Mouse (Mus musculus) ES-E14 (cell line): ENCODE measurements at regions not wholly inside any gene's neighbourhood (a gene's known extent, or its start where the extent isn't known, plus 50 kb on each side); places are given as distances from the start of the nearest gene placed in this dataset.

ENCODE experiments used
- DNase-seq: peaks from one replicate; pipeline ENCODE4 v3.0.0-alpha.2; 2013; ENCODE audit warnings: low read depth, low spot score
- H3K27ac ChIP-seq: 2 replicates; pipeline ENCODE4 v1.5.1; 2012; ENCODE audit warnings: low read depth, mild to moderate bottlenecking, low read length, moderate library complexity, mixed read lengths; ENCODE audit not compliant: poor library complexity, insufficient read depth, severe bottlenecking
- H3K36me3 ChIP-seq: 2 replicates; pipeline ENCODE4 v1.6.1; 2012; ENCODE audit warnings: mild to moderate bottlenecking, low read length, moderate library complexity, mixed read lengths; ENCODE audit not compliant: control insufficient read depth, poor library complexity, insufficient read depth, severe bottlenecking
- H3K4me1 ChIP-seq, 2 experiments: fragments of 150-350 bp in 1 of 2; sonication (generic) in 1 of 2; 2 replicates each; pipeline ENCODE4 v1.6.1; 2012; ENCODE audit warnings: low read length in 2 of 2, mild to moderate bottlenecking in 1 of 2, mixed read lengths in 1 of 2; ENCODE audit not compliant: control insufficient read depth in 2 of 2, insufficient read depth in 2 of 2, poor library complexity in 1 of 2
- H3K4me3 ChIP-seq, 2 experiments: fragments of 150-350 bp in 1 of 2; sonication (generic) in 1 of 2; 2 replicates each; pipeline ENCODE4 v1.5.1; 2012; ENCODE audit warnings: low read length in 2 of 2, low read depth in 1 of 2, mild to moderate bottlenecking in 1 of 2, mixed read lengths in 1 of 2; ENCODE audit not compliant: insufficient read depth in 1 of 2, poor library complexity in 1 of 2, severe bottlenecking in 1 of 2
- H3K9ac ChIP-seq: 2 replicates; pipeline ENCODE4 v1.6.1; 2012; ENCODE audit warnings: low read depth, mild to moderate bottlenecking, low read length, mixed read lengths; ENCODE audit not compliant: poor library complexity, insufficient read depth, severe bottlenecking
- H3K9me3 ChIP-seq: fragments of 150-350 bp; sonication (generic); 2 replicates; pipeline ENCODE4 v1.6.1; 2012; ENCODE audit warnings: low read depth, mild to moderate bottlenecking, low read length; ENCODE audit not compliant: control insufficient read depth, insufficient read depth
- CHD2 ChIP-seq: IDR thresholded peaks from 2 replicates; pipeline ENCODE4 v1.6.1; 2014; ENCODE audit warnings: mild to moderate bottlenecking, low read depth, low read length, inconsistent platforms
- HCFC1 ChIP-seq: IDR thresholded peaks from 2 replicates; pipeline ENCODE4 v1.6.1; 2012; ENCODE audit warnings: low read length, inconsistent platforms, borderline replicate concordance; ENCODE audit not compliant: insufficient read depth
- MAFK ChIP-seq: IDR thresholded peaks from 2 replicates; pipeline ENCODE4 v1.6.1; 2014; ENCODE audit warnings: mild to moderate bottlenecking, low read depth, low read length, inconsistent platforms; ENCODE audit not compliant: insufficient read depth
- ZC3H11A ChIP-seq: IDR thresholded peaks from 2 replicates; pipeline ENCODE4 v1.6.1; 2012; ENCODE audit warnings: low read depth, mild to moderate bottlenecking, inconsistent platforms, low read length, borderline replicate concordance
- ZNF384 ChIP-seq: IDR thresholded peaks from 2 replicates; pipeline ENCODE4 v1.6.1; 2012; ENCODE audit warnings: low read depth, low read length, inconsistent platforms
- in situ Hi-C, 2 experiments: fragments of 600-800 bp; cut with MboI; formaldehyde crosslinking; loops; one replicate each; pipeline ENCODE4 v1.15.1; 2025; ENCODE audit warnings: low sequenced_read_pairs in 2 of 2, inconsistent platforms in 1 of 2; ENCODE audit not compliant: unreplicated experiment in 2 of 2

DNA sequence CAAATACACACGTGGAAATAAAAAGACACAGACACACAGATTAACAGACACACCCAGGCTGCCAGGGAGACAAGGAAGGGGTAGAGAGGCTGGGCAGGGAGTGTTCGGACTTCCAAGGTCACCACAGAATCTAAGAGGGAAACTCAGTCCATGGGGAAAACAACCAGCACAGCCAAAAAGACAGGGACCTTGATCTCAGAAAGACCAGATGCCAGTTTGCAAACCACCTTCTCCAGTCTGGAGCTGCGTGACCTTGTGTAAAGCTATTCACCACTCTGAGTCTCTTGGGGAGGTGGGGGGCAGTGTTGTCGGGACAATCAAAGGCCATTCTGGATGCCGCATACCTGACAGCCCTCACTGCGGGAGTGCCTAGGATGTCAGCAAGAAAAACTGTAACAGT, 93.0 kb upstream of the Csf3r start:
- no peak for DNase-seq
- Histone ChIP-seq H3K36me3 (no peaks in the 10 kb centered on the region), H3K9ac (no peak overlapping the region), H3K4me3 (no peak overlapping the region), H3K4me1 (peaks cover 0 to 16% of the 10 kb centered on the region in 2 experiments; a peak in 2 of 4 replicates), H3K9me3 (no peaks in the 10 kb centered on the region), H3K27ac (no peak overlapping the region)
- in situ Hi-C loops = no loop called here
- TF ChIP-seq MAFK = no peak

- H3K36me3 ChIP-seq = no peaks in the 10 kb centered on the region
- 0 out of 2 replicates have a peak overlapping the region, but pooled peaks have one; percentile 38 for H3K9ac ChIP-seq
- in situ Hi-C loops = no loop called here
- no peak for DNase-seq
- TF ChIP-seq ZC3H11A = no peak
- TF ChIP-seq MAFK = no peak
- TF ChIP-seq CHD2 = no peak
- TF ChIP-seq ZNF384 = no peak
- no peak for TF ChIP-seq HCFC1
- H3K9me3 ChIP-seq = no peaks in the 10 kb centered on the region
- H3K4me1 ChIP-seq = peaks cover 0 to 19% of the 10 kb centered on the region in 2 experiments; a peak in 3 of 4 replicates
- no peak overlapping the region for H3K27ac ChIP-seq
- H3K4me3 ChIP-seq = peak overlapping the region in 1 of 2 experiments; percentile 32; a peak in 2 of 4 replicates
Observed at GRCm38 (mm10) chr4:125932036-125932756, 92.2 kb upstream of the Csf3r start.

DNA sequence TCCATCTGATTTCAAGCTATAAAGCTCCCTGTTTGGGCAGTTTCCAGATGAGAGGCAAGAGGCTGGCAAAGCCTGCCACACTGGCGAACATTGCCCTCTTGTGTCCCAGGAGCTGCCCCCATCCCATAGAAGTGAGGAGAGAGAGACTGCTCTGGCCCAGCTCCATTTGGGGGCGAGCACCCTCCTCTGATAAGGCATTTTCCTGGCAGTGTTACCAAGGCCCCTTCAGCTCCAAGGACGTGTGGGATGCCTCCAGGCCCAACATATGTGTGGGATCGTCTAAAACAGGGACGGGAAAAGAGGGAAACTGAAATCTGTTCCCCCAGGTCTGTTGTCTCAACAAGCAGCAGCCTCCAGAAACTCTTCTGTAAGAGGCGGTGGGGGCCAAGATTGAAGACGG, 88.0 kb upstream of the Csf3r start:
- no peak for TF ChIP-seq HCFC1
- TF ChIP-seq CHD2 = no peak
- no peak for TF ChIP-seq ZC3H11A
- no peak for TF ChIP-seq ZNF384
- TF ChIP-seq MAFK = no peak
- H3K9ac ChIP-seq = no peak overlapping the region; the same call in 1 of the 2 replicates
- DNase-seq = no peak
- H3K27ac ChIP-seq = no peak overlapping the region; the same call in 1 of the 2 replicates
- H3K4me3 ChIP-seq = no peak overlapping the region
- H3K4me1 ChIP-seq = peaks cover 0 to 31% of the 10 kb centered on the region in 2 experiments; a peak in 3 of 4 replicates
- H3K9me3 ChIP-seq = no peaks in the 10 kb centered on the region
- no peaks in the 10 kb centered on the region for H3K36me3 ChIP-seq
- in situ Hi-C loops = no loop called here

DNA sequence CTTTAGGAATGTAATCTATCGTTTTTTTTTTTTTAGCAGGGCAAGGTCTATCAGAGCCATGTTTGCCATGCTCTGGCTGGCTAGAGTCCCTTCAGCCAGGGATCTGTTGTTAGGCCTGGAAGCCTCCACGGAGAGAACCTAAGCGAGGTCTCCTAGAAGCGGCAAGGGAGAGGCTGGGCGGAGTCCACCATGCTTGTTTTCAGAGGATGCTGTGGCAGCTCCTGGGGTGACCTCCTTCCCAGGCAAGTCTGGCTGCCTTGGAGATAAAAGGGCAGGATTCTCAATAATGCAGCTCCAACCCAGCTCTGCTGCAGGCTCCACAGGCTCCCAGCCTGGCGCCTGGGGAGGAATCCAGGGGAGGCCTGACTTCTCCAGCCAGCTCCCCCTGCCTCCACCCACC, 86.2 kb upstream of the Csf3r start:
- Histone ChIP-seq H3K36me3 (no peaks in the 10 kb centered on the region), H3K4me3 (no peak overlapping the region), H3K27ac (no peak overlapping the region; the same call in 1 of the 2 replicates), H3K9me3 (no peaks in the 10 kb centered on the region), H3K4me1 (peaks cover 0 to 30% of the 10 kb centered on the region in 2 experiments; a peak in 3 of 4 replicates), H3K9ac (no peak overlapping the region; the same call in 1 of the 2 replicates)
- no peak for DNase-seq
- in situ Hi-C loops = no loop called here
- TF ChIP-seq MAFK (no peak), CHD2 (no peak), ZNF384 (no peak), ZC3H11A (no peak), HCFC1 (no peak)

DNA sequence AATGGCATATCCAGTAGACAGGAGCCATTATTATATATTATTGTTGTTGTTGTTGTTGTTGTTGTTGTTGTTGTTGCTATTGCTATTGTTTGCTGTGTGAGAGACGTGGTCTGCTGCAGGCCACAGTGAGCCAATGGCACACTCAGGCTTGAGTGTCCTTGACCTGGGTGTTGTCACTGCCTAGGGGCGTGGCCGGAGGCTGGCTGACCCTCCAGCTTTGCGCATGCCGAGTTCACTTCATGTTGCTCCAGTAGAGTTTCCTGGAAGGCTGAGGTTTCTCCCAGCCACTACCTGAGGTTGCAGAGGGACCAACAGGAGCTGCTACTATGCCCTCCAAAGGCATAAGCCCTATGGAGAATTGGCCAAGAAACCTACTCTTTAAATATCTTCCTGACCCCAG, 83.1 kb upstream of the Csf3r start:
- no peak overlapping the region for H3K4me3 ChIP-seq
- no peak for DNase-seq
- H3K36me3 ChIP-seq = no peaks in the 10 kb centered on the region
- in situ Hi-C loops = no loop called here
- TF ChIP-seq CHD2 = no peak
- TF ChIP-seq ZC3H11A = no peak
- TF ChIP-seq ZNF384 = no peak
- no peak for TF ChIP-seq MAFK
- TF ChIP-seq HCFC1 = no peak
- no peaks in the 10 kb centered on the region for H3K9me3 ChIP-seq
- H3K27ac ChIP-seq = no peak overlapping the region
- no peak overlapping the region for H3K9ac ChIP-seq
- peaks cover 0 to 26% of the 10 kb centered on the region in 2 experiments; a peak in 2 of 4 replicates for H3K4me1 ChIP-seq
